Mouse (Mus musculus): ENCODE results near the gene Ctrl.

GRCm38 (mm10) chr8:105937496-105938305, 4.0 kb upstream of the Ctrl start:
- TF ChIP-seq GATA1 (IDR thresholded peaks at IDR 0.05; ENCODE audit: low read length) (no peak), TAL1 (IDR thresholded peaks at IDR 0.05; ENCODE audit: low read length) (no peak)

All from erythroblast, embryonic 14.5 days (primary cell).